Mouse (Mus musculus): ENCODE measurements around the gene Zbtb42. TPM values are rescaled to one million over a fixed set of nuclear protein-coding genes. Genes with fewer than 3 reads are reported as not detected.

Gene Zbtb42
- polyA plus RNA-seq, 1 experiment from 2014 or later: 5.4 TPM

DNA sequence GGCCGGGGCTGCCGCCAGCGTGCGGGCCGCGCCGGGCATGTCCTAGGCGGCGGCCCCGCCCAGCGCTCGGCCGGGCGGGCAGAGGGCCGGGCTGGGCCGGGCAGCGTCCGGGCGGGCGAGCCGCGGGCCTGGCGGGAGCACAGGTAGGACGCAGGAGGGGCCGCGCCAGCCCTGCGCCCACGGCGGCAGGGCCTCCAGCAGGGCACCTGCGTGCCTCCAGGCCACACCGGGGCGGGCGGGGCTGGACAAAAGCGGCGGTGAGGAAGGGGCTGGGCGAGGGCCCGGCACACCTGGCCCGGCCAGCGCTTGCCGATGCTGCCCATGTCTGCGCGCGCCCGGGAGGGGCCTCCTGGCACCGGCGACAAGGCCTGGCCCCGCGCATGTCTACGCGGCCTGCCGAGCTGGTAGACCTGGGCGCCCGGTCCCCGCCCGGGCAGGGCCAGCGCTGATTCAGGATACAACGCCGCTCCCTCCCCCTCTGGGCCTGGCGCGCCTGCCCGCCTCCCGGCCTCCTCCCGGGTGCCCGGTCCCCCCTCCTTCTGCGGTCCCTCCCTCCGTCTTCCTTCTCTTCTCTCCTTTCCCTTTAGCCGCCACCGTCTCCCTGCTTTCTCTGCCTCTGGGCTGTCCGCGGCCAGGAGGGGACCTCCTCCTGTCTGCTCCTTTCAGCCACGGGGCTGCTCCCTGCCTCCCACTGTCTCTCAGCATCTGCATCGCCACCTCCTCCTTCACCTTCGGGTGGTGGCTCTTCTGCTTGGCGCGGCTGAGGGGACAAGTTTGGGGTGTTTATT lies 43.8 kb downstream of the Zbtb42 start:
- Histone ChIP-seq H3K27ac (no peak overlapping the region), H3K4me1 (peaks cover 27% of the 10 kb centered on the region), H3K36me3 (no peaks in the 10 kb centered on the region), H3K4me2 (replicated peaks) (peak overlapping the region; percentile 100), H3K9me3 (no peaks in the 10 kb centered on the region), H3K9ac (peak overlapping the region; percentile 87), H3K4me3 (peak overlapping the region; percentile 86), H3K27me3 (replicated peaks) (peaks cover 32% of the 10 kb centered on the region)
- WGBS: under 1% methylated on average over 75 of the region's 75 CpGs
- ATAC-seq (ENCODE audit: low FRiP score, low read depth): peak; percentile 46

DNA sequence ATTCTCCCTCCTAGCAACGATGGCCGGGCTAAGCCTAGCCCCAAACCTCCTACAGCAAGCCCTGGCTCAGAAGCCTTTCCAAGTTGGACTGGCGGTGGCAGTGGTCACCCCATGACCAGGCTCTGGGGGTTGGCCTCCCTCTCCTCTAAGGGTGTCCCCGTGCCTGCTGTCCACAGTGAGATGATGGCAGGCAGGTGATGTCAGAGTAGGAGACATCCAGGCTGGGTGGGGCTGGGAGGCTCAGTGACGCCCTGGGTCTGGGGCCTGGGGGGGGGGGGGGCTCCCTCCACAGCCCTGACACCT lies 44.4 kb downstream of the Zbtb42 start:
- 14% methylated on average over 5 of the region's 5 CpGs for WGBS
- ATAC-seq (ENCODE audit: low FRiP score, low read depth): peak; percentile 3; the same call in 1 of the 2 replicates
- H3K36me3 ChIP-seq: no peaks in the 10 kb centered on the region
- peak overlapping the region; percentile 100 for H3K4me2 ChIP-seq (replicated peaks)
- no peaks in the 10 kb centered on the region for H3K9me3 ChIP-seq
- H3K4me1 ChIP-seq: peaks cover 30% of the 10 kb centered on the region
- no peak overlapping the region for H3K27ac ChIP-seq
- H3K27me3 ChIP-seq (replicated peaks): peaks cover 32% of the 10 kb centered on the region
- peak overlapping the region; percentile 87 for H3K9ac ChIP-seq
- H3K4me3 ChIP-seq: peak overlapping the region; percentile 86

DNA sequence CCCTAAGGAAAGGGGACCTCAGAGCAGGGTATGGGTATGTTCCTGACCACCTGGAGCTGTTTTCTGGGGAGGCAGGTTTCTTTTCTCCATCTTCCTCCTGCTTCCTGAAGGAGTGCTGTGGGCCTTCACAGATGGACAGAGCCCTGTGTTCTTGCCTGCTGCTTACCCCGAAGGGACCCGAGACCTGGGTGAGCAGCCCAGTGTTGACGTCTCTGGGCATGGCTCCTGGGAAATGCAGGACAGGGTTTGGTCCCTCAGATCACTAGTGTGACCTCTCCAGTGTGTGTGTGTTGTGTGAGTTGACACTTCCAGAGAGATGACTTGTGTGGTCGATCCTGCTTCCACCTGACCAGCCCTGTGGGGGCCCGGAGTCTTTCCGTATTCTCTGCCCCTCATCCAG lies 44.8 kb downstream of the Zbtb42 start:
- Histone ChIP-seq H3K36me3 (no peaks in the 10 kb centered on the region), H3K27ac (no peak overlapping the region), H3K27me3 (replicated peaks) (peaks cover 32% of the 10 kb centered on the region), H3K9ac (peak overlapping the region; percentile 87; the same call in 1 of the 2 replicates), H3K9me3 (no peaks in the 10 kb centered on the region), H3K4me1 (peaks cover 30% of the 10 kb centered on the region), H3K4me2 (replicated peaks) (peak overlapping the region; percentile 100), H3K4me3 (0 out of 2 replicates have a peak overlapping the region, but pooled peaks have one; percentile 86)
- WGBS: 86% methylated on average over 6 of the region's 6 CpGs
- ATAC-seq (ENCODE audit: low FRiP score, low read depth): no peak

GRCm38 (mm10) chr12:112724077-112724805 lies 45.6 kb downstream of the Zbtb42 start:
- Histone ChIP-seq H3K36me3 (no peaks in the 10 kb centered on the region), H3K27me3 (replicated peaks) (peaks cover 32% of the 10 kb centered on the region), H3K9ac (no peak overlapping the region), H3K9me3 (no peaks in the 10 kb centered on the region), H3K27ac (no peak overlapping the region), H3K4me3 (no peak overlapping the region), H3K4me1 (peaks cover 30% of the 10 kb centered on the region), H3K4me2 (replicated peaks) (no peak overlapping the region)
- WGBS: 79% methylated on average over 11 of the region's 11 CpGs
- 0 out of 2 replicates have a peak, but pooled peaks have one; percentile 18 for ATAC-seq (ENCODE audit: low FRiP score, low read depth)

DNA sequence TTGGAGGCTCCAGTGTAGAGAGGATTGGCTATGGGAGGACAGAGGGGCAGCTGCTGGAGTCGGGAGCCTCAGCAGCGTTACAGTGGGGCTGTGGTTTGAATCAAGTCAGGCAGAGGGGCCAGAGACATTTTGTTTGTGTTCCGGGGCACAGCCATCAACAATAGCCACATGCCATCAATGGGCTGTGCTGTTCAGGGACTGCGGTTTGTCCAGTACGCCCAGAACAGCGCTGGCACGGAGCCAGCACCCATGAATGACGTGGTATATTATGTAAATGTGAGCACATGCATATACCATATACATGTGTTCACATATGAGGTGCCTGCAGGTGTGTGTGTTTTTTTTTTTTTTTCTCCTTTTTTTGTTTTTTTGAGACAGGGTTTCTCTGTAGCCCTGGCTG lies 49.2 kb downstream of the Zbtb42 start:
- peaks cover 19% of the 10 kb centered on the region for H3K36me3 ChIP-seq
- no peak overlapping the region for H3K9ac ChIP-seq
- H3K27me3 ChIP-seq (replicated peaks): peaks cover 9% of the 10 kb centered on the region
- ATAC-seq (ENCODE audit: low FRiP score, low read depth): no peak
- H3K4me2 ChIP-seq (replicated peaks): no peak overlapping the region
- 71% methylated on average over 8 of the region's 8 CpGs for WGBS
- H3K27ac ChIP-seq: no peak overlapping the region
- H3K4me1 ChIP-seq: peaks cover 16% of the 10 kb centered on the region
- H3K4me3 ChIP-seq: no peak overlapping the region
- no peaks in the 10 kb centered on the region for H3K9me3 ChIP-seq

DNA sequence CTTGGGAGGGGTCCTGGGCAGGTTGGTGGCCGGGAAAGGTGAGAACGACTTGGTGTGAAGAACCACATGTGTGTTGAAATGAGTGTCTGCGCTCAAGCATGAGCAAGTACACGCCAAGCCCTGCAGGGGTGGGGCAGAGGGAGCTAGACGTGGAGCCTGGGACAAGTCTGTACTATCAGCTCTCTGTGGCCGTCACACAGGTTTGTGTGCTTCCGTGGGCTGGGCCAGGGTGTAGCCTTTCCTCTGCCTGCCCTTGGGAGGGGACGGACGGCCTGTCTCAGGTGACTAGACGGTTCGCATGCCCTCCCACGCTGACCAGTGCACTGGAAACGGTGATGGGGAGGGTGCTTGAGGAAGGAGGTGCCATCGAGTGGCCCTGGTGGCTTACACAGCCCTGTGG lies 52.2 kb downstream of the Zbtb42 start:
- Histone ChIP-seq H3K27ac (no peak overlapping the region), H3K4me1 (peaks cover 5% of the 10 kb centered on the region; the same call in 1 of the 2 replicates), H3K4me3 (no peak overlapping the region), H3K4me2 (replicated peaks) (no peak overlapping the region), H3K36me3 (peaks cover 32% of the 10 kb centered on the region), H3K9ac (no peak overlapping the region), H3K27me3 (replicated peaks) (no peaks in the 10 kb centered on the region), H3K9me3 (no peaks in the 10 kb centered on the region)
- ATAC-seq (ENCODE audit: low FRiP score, low read depth): no peak
- WGBS: 92% methylated on average over 14 of the region's 14 CpGs

Small RNAs within 50 kb of the gene (microRNA-seq; reads per million reads assigned to microRNA genes)
- gene Mir6939: not detected

Other genes starting within 250 kb of the Zbtb42 start
- gene A530016L24Rik, start 189.4 kb upstream of the Zbtb42 start, polyA plus RNA-seq (2016; fragmentation: Nextera tagmentation; extraction: Ambion mirVana): 0.10 and 0.13 TPM in 2 replicates
- 16.4 and 17.9 TPM in 2 replicates for gene Tmem179, start 162.1 kb upstream of the Zbtb42 start, polyA plus RNA-seq (2016; fragmentation: Nextera tagmentation; extraction: Ambion mirVana)
- gene Inf2, start 90.0 kb upstream of the Zbtb42 start, polyA plus RNA-seq (2016; fragmentation: Nextera tagmentation; extraction: Ambion mirVana): 1.1 and 2.2 TPM in 2 replicates
- gene Adssl1, start 58.8 kb upstream of the Zbtb42 start, polyA plus RNA-seq (2016; fragmentation: Nextera tagmentation; extraction: Ambion mirVana): 3.2 and 3.7 TPM in 2 replicates
- gene Siva1, start 34.1 kb upstream of the Zbtb42 start, polyA plus RNA-seq (2016; fragmentation: Nextera tagmentation; extraction: Ambion mirVana): 108 and 130 TPM in 2 replicates
- gene Akt1, start 3.9 kb upstream of the Zbtb42 start, polyA plus RNA-seq (2016; fragmentation: Nextera tagmentation; extraction: Ambion mirVana): 184 and 201 TPM in 2 replicates
- gene Cep170b, start 41.6 kb downstream of the Zbtb42 start, polyA plus RNA-seq (2016; fragmentation: Nextera tagmentation; extraction: Ambion mirVana): 22.2 and 23.2 TPM in 2 replicates
- gene Pld4, start 81.8 kb downstream of the Zbtb42 start, polyA plus RNA-seq (2016; fragmentation: Nextera tagmentation; extraction: Ambion mirVana): 5.1 and 5.8 TPM in 2 replicates
- gene Ahnak2, start 123.8 kb downstream of the Zbtb42 start, polyA plus RNA-seq (2016; fragmentation: Nextera tagmentation; extraction: Ambion mirVana): 0.93 and 1.2 TPM in 2 replicates
- gene Clba1, start 130.1 kb downstream of the Zbtb42 start, polyA plus RNA-seq (2016; fragmentation: Nextera tagmentation; extraction: Ambion mirVana): 16.5 and 18.6 TPM in 2 replicates
- 103 and 109 TPM in 2 replicates for gene Cdca4, start 150.6 kb downstream of the Zbtb42 start, polyA plus RNA-seq (2016; fragmentation: Nextera tagmentation; extraction: Ambion mirVana)
- not detected in 2 replicates for gene Gpr132, start 189.4 kb downstream of the Zbtb42 start, polyA plus RNA-seq (2016; fragmentation: Nextera tagmentation; extraction: Ambion mirVana)

Data from neural tube, embryonic 12.5 days (tissue).